Mouse (Mus musculus) effector memory CD4-positive, alpha-beta T cell, adult 7 months (primary cell): ENCODE data around the gene Acnat2. TPM values are rescaled to one million over a fixed set of nuclear protein-coding genes. Genes with fewer than 3 reads are reported as not detected.

Source experiments
- polyA plus RNA-seq: library from polyadenylated mRNA; unstranded; fragments of 100-300 nt; shearing (Covaris generic); gene quantifications from one replicate; pipeline ENCODE4 v1.2.1, GENCODE M21; 2017

Acnat2 gene
- not detected for polyA plus RNA-seq

DNA sequence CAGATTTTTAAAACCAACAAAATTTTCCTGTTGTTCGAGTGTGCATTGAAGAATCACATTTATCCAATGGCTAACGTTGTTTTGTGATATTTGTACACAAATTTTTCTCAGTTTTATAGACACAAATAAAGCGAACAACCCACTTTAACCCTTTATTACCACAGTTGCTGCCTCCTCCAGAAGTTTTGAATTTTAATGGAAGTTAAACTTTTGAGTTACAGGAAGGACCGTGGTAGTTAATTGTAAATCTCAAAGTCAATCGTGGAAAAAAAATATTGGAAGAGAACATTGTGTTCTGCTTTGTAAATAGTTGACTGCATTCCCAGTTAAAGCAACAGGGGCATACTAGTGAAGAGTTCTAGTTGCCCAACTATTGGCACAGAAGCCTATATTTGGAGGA is at the start of gene Acnat2:
Gene Acnat2, minus strand, starts transcription at position 195 of the 400 bp plus-strand sequence.

Other genes starting within 250 kb of the Acnat2 start
- 0.38 TPM for gene Acnat1, start 65.8 kb upstream of the Acnat2 start, polyA plus RNA-seq
- not detected for gene Baat, start 98.4 kb upstream of the Acnat2 start, polyA plus RNA-seq
- gene Mrpl50, start 112.9 kb upstream of the Acnat2 start, polyA plus RNA-seq, result 17.7 TPM
- gene Zfp189, start 113.0 kb upstream of the Acnat2 start, polyA plus RNA-seq, result 1.8 TPM
- gene Aldob, start 141.4 kb upstream of the Acnat2 start, polyA plus RNA-seq, result 0.24 TPM
- gene Tmem246, start 189.7 kb upstream of the Acnat2 start, polyA plus RNA-seq, result not detected
- gene Rnf20, start 223.9 kb upstream of the Acnat2 start, polyA plus RNA-seq, result 46.1 TPM